Mouse (Mus musculus) testis, adult 2 months (tissue): Measurements from ENCODE around the gene Fbn1.

ENCODE experiments used
- CTCF ChIP-seq: fragments of 200-500 bp; IDR thresholded peaks from 2 replicates; pipeline ENCODE4 v1.5.1; 2012; ENCODE audit warnings: low read depth, mild to moderate bottlenecking, inconsistent platforms, low read length, moderate library complexity; ENCODE audit not compliant: control insufficient read depth, insufficient read depth, insufficient replicate concordance
- POLR2A ChIP-seq: fragments of 200-500 bp; IDR thresholded peaks from 2 replicates; pipeline ENCODE4 v1.6.1; 2012; ENCODE audit warnings: low read depth, mild to moderate bottlenecking, inconsistent platforms, low read length, moderate library complexity; ENCODE audit not compliant: control insufficient read depth

DNA sequence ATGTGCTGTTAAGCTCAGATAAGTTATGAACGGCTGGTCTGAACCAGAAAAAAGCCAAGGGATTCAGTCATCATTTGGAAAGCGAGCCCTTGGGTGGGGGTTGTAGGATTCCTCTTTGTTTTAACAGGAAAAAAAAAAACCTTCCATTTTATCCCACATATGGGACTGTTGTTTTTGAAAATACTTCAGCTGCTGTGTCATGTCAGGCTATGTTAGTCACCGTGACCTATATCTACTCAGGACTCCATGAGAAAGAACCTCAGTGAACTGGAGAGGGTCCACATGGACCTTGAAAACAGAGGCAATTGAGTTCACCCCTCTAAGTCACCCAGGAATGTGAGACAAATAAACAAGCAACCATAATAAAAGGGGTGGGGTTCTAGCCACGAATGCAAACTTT, 139.2 kb downstream of the Fbn1 start:
- no peak for TF ChIP-seq CTCF
- no peak for TF ChIP-seq POLR2A
